Mouse (Mus musculus): ENCODE measurements around the gene Cryl1.

Cryl1 gene

GRCm38 (mm10) chr14:57372348-57373102 lies 25.8 kb downstream of the Cryl1 start:
- peak; percentile 90 for DNase-seq (ENCODE audit: low read depth, low spot score)

GRCm38 (mm10) chr14:57367327-57367726 lies 31.0 kb downstream of the Cryl1 start:
- no peak for DNase-seq (ENCODE audit: low read depth, low spot score)

GRCm38 (mm10) chr14:57366724-57367123 lies 31.6 kb downstream of the Cryl1 start:
- DNase-seq (ENCODE audit: low read depth, low spot score), result no peak

- DNase-seq (ENCODE audit: low read depth, low spot score), result no peak
Measured at GRCm38 (mm10) chr14:57365341-57365740, 33.0 kb downstream of the Cryl1 start.

GRCm38 (mm10) chr14:57363833-57364232 lies 34.5 kb downstream of the Cryl1 start:
- DNase-seq (ENCODE audit: low read depth, low spot score), result no peak

GRCm38 (mm10) chr14:57362726-57363660 lies 35.3 kb downstream of the Cryl1 start:
- DNase-seq (ENCODE audit: low read depth, low spot score), result peak; percentile 83

GRCm38 (mm10) chr14:57357030-57357429 lies 41.3 kb downstream of the Cryl1 start:
- DNase-seq (ENCODE audit: low read depth, low spot score), result no peak

- no peak for DNase-seq (ENCODE audit: low read depth, low spot score)
Measured at GRCm38 (mm10) chr14:57351521-57352235, 46.7 kb downstream of the Cryl1 start.

- DNase-seq (ENCODE audit: low read depth, low spot score), result no peak
Measured at GRCm38 (mm10) chr14:57349955-57350354, 48.4 kb downstream of the Cryl1 start.

- DNase-seq (ENCODE audit: low read depth, low spot score), result no peak
Measured at GRCm38 (mm10) chr14:57348155-57348554, 50.2 kb downstream of the Cryl1 start.

- DNase-seq (ENCODE audit: low read depth, low spot score), result no peak
Measured at GRCm38 (mm10) chr14:57346135-57346534, 52.2 kb downstream of the Cryl1 start.

GRCm38 (mm10) chr14:57344781-57345492 lies 53.4 kb downstream of the Cryl1 start:
- DNase-seq (ENCODE audit: low read depth, low spot score), result no peak

GRCm38 (mm10) chr14:57343057-57343750 lies 55.1 kb downstream of the Cryl1 start:
- peak; percentile 21 for DNase-seq (ENCODE audit: low read depth, low spot score)

- DNase-seq (ENCODE audit: low read depth, low spot score), result no peak
Measured at GRCm38 (mm10) chr14:57342316-57343055, 55.8 kb downstream of the Cryl1 start.

- DNase-seq (ENCODE audit: low read depth, low spot score), result no peak
Measured at GRCm38 (mm10) chr14:57338666-57339065, 59.7 kb downstream of the Cryl1 start.

GRCm38 (mm10) chr14:57334833-57335232 lies 63.5 kb downstream of the Cryl1 start:
- no peak for DNase-seq (ENCODE audit: low read depth, low spot score)

GRCm38 (mm10) chr14:57332503-57332902 lies 65.8 kb downstream of the Cryl1 start:
- no peak for DNase-seq (ENCODE audit: low read depth, low spot score)

- DNase-seq (ENCODE audit: low read depth, low spot score), result no peak
Measured at GRCm38 (mm10) chr14:57331097-57331496, 67.2 kb downstream of the Cryl1 start.

GRCm38 (mm10) chr14:57329600-57329999 lies 68.7 kb downstream of the Cryl1 start:
- peak; percentile 27 for DNase-seq (ENCODE audit: low read depth, low spot score)

GRCm38 (mm10) chr14:57326771-57327170 lies 71.6 kb downstream of the Cryl1 start:
- DNase-seq (ENCODE audit: low read depth, low spot score), result peak; percentile 52
